Mouse (Mus musculus): Measurements from ENCODE around the gene Net1.
"Not testable (repeated sequence)": the region's sequence is repeated elsewhere in the genome, so short reads cannot be mapped to it uniquely, and the experiment has no call there.

Gene Net1

DNA sequence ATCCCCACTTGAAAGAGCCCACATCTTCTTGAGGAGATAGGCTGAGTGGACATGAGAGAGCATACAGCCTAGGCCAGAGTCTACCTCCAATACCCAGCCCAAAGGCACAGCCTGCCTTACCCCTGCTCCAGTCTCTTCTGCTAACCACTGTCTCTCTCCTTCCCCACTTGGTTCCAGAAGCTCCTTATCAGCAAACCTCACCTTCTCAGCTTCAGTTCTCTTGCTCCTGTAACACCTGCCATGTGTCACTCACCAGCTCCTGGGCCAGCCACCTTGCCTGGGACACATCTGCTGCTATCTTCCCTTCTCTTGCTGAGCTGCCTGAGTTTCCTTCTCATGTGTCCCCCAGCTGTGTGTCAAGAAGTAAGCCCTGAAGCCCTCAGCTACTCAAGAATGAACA is 84.4 kb downstream of the Net1 start:
- DNase-seq (ENCODE audit: low read depth, low spot score) = not testable (repeated sequence)

DNA sequence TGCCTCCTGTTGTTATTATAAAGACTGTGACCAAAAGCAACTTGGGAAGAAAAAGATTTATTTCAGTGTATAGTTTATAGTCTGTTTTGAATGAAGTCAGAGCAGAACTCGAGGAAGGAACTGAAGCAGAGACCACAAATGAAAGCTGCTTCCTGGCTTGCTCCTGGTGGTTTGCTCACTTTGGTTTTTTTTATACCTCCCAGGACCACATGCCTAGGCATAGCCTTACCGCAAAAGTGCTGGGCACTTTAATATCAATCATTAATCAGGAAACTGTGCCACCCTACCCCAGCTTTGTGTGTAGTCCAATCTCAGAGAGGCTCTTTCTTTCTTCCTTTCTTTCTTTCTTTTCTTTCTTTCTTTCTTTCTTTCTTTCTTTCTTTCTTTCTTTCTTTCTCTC is 85.6 kb downstream of the Net1 start:
- no peak for DNase-seq (ENCODE audit: low read depth, low spot score)

All from 3T3-L1 (cell line).